Mouse (Mus musculus): Measurements from ENCODE around the gene Ppp6r1. TPM values are rescaled to one million over a fixed set of nuclear protein-coding genes. Genes with fewer than 3 reads are reported as not detected.
"Not testable (repeated sequence)": the region's sequence is repeated elsewhere in the genome, so short reads cannot be mapped to it uniquely, and the experiment has no call there.

The Ppp6r1 gene
- total RNA-seq, 2 experiments from 2014 or later = 69.2 to 70.4 TPM

GRCm38 (mm10) chr7:4619979-4620378, 38.8 kb downstream of the Ppp6r1 start:
- no peak for DNase-seq

GRCm38 (mm10) chr7:4613740-4614403, 44.9 kb downstream of the Ppp6r1 start:
- no peak for DNase-seq

- no peak for DNase-seq
Observed at GRCm38 (mm10) chr7:4612956-4613355, 45.9 kb downstream of the Ppp6r1 start.

- DNase-seq = no peak
Observed at GRCm38 (mm10) chr7:4612386-4612785, 46.4 kb downstream of the Ppp6r1 start.

- no peak for DNase-seq
Observed at GRCm38 (mm10) chr7:4611921-4612341, 46.9 kb downstream of the Ppp6r1 start.

- DNase-seq = no peak
Observed at GRCm38 (mm10) chr7:4611511-4611910, 47.3 kb downstream of the Ppp6r1 start.

GRCm38 (mm10) chr7:4608002-4608401, 50.8 kb downstream of the Ppp6r1 start:
- DNase-seq = no peak

- DNase-seq = no peak
Observed at GRCm38 (mm10) chr7:4603873-4604272, 54.9 kb downstream of the Ppp6r1 start, which contains the start of gene Ptprh. Ptprh (minus strand) TSS chr7:4604041.

GRCm38 (mm10) chr7:4602969-4603368, 55.9 kb downstream of the Ppp6r1 start:
- no peak for DNase-seq

GRCm38 (mm10) chr7:4597046-4597445, 61.8 kb downstream of the Ppp6r1 start:
- DNase-seq = not testable (repeated sequence)

Other genes with a start within 250 kb of the Ppp6r1 start
- gene Rdh13, start 213.4 kb downstream of the Ppp6r1 start, total RNA-seq (2021) = 10 to 100 TPM; 33.1 to 40.5 TPM
- 1 to 10 TPM; 2.1 to 3.4 TPM for gene Eps8l1, start 198.3 kb downstream of the Ppp6r1 start, total RNA-seq (2021)
- 10 to 100 TPM; 54.6 to 62.1 TPM for gene Ppp1r12c, start 157.3 kb downstream of the Ppp6r1 start, total RNA-seq (2021)
- 10 to 100 TPM; 20.9 to 22.2 TPM for gene Tnnt1, start 142.6 kb downstream of the Ppp6r1 start, total RNA-seq (2021)
- over 10,000 TPM; 10,363 to 11,433 TPM for gene Tnni3, start 134.8 kb downstream of the Ppp6r1 start, total RNA-seq (2021)
- gene Dnaaf3, start 126.6 kb downstream of the Ppp6r1 start, total RNA-seq (2021) = 1 to 10 TPM; 2.0 to 2.5 TPM
- 1 to 10 TPM in 1 of 2 experiments, under 1 TPM in 1; 0.36 to 1.3 TPM for gene Syt5, start 111.5 kb downstream of the Ppp6r1 start, total RNA-seq (2021)
- not detected for gene Ptprh, start 55.0 kb downstream of the Ppp6r1 start, total RNA-seq (2021)
- gene Tmem86b, start 27.6 kb downstream of the Ppp6r1 start, total RNA-seq (2021) = 1 to 10 TPM; 3.8 to 6.5 TPM
- 10 to 100 TPM; 33.8 to 38.5 TPM for gene Hspbp1, start 26.0 kb upstream of the Ppp6r1 start, total RNA-seq (2021)
- 1 to 10 TPM; 1.1 to 1.2 TPM for gene Brsk1, start 31.6 kb upstream of the Ppp6r1 start, total RNA-seq (2021)
- gene Tmem150b, start 66.2 kb upstream of the Ppp6r1 start, total RNA-seq (2021) = under 1 TPM in 1 of 2 experiments, not detected in 1; 0.10 TPM
- 10 to 100 TPM in 1 of 2 experiments, 1 to 10 TPM in 1; 9.6 to 10.0 TPM for gene Kmt5c, start 81.1 kb upstream of the Ppp6r1 start, total RNA-seq (2021)
- gene Cox6b2, start 94.1 kb upstream of the Ppp6r1 start, total RNA-seq (2021) = 1 to 10 TPM; 1.4 to 2.3 TPM
- gene Fam71e2, start 112.3 kb upstream of the Ppp6r1 start, total RNA-seq (2021) = not detected
- gene Il11, start 123.8 kb upstream of the Ppp6r1 start, total RNA-seq (2021) = not detected
- not detected for gene Tmem190, start 123.9 kb upstream of the Ppp6r1 start, total RNA-seq (2021)
- gene Tmem238, start 130.6 kb upstream of the Ppp6r1 start, total RNA-seq (2021) = 1 to 10 TPM; 2.4 to 5.4 TPM
- 100 to 1,000 TPM; 468 to 578 TPM for gene Rpl28, start 133.9 kb upstream of the Ppp6r1 start, total RNA-seq (2021)
- 100 to 1,000 TPM in 1 of 2 experiments, 10 to 100 TPM in 1; 93.4 to 105 TPM for gene Ube2s, start 153.6 kb upstream of the Ppp6r1 start, total RNA-seq (2021)
- gene Shisa7, start 185.7 kb upstream of the Ppp6r1 start, total RNA-seq (2021) = not detected
- 1 to 10 TPM; 3.5 to 6.3 TPM for gene Isoc2b, start 211.2 kb upstream of the Ppp6r1 start, total RNA-seq (2021)
- gene Isoc2a, start 218.1 kb upstream of the Ppp6r1 start, total RNA-seq (2021) = 10 to 100 TPM; 55.3 to 57.3 TPM
- not detected for gene Gm36210, start 247.5 kb upstream of the Ppp6r1 start, total RNA-seq (2021)

All from heart, adult 18-20 months (tissue).